8 mouse cellular contexts compared by ENCODE assay signal in genomic region chr14:33213823-33214766, GRCm38 (mm10). TPM values are rescaled to one million over a fixed set of nuclear protein-coding genes. Genes with fewer than 3 reads are reported as not detected.
DNase-seq lines count a peak whose midpoint lies in the region; ATAC-seq and TF ChIP-seq lines count a peak whose summit lies in the region.

Gene Arhgap22 (plus strand): TSS chr14:33214026.

- in situ Hi-C loops in CH12.LX (cut with MboI; ENCODE audit: low pct_ligation_motif_present, low pct_unique_long_range_greater_than_20kb, low sequenced_read_pairs), result loop anchor here (5.0 to 10.0 kb wide), 2 partner anchors 88 to 151 kb away; no protein-coding TSS in a partner anchor

- H3K27me3 ChIP-seq in CH12.LX (replicated peaks), result peaks cover 38% of the 10 kb centered on the region
- H3K27me3 ChIP-seq in forebrain, embryonic 14.5 days (replicated peaks; ENCODE audit: control insufficient read depth, insufficient read depth, low read length), result 0 out of 2 replicates have a peak, but pooled peaks cover 7% of the 10 kb centered on the region
- peaks cover 3% of the 10 kb centered on the region; the same call in 1 of the 2 replicates for H3K27me3 ChIP-seq in liver, embryonic 16.5 days (ENCODE audit: control insufficient read depth, insufficient read depth, low read depth, low read length)
- H3K27me3 ChIP-seq in neural tube, embryonic 12.5 days (replicated peaks), result peaks cover 11% of the 10 kb centered on the region; the same call in 1 of the 2 replicates
- H3K27me3 ChIP-seq in stomach, postnatal 0 days (ENCODE audit: control insufficient read depth, insufficient read depth, low read length), result no peaks in the 10 kb centered on the region

- WGBS in forebrain, embryonic 14.5 days, result 20% methylated on average over 28 of the region's 28 CpGs
- 6% methylated on average over 28 of the region's 28 CpGs for WGBS in large intestine, adult 2 months
- WGBS in liver, embryonic 16.5 days (ENCODE audit: insufficient replicate concordance), result 7% methylated on average over 28 of the region's 28 CpGs
- 19% methylated on average over 28 of the region's 28 CpGs for WGBS in neural tube, embryonic 12.5 days
- 18% methylated on average over 28 of the region's 28 CpGs for whole genome bisulfite sequencing in stomach, postnatal 0 days

- TF ChIP-seq EP300 in CH12.LX (IDR thresholded peaks at IDR 0.05; ENCODE audit: low read length), result no peak
- TF ChIP-seq EP300 in stomach, postnatal 0 days (optimal IDR thresholded peaks at IDR 0.05), result no peak

- no peak for TF ChIP-seq POLR2A in CH12.LX (IDR thresholded peaks at IDR 0.05; ENCODE audit: low read depth, low read length)

- H3K4me1 ChIP-seq in CH12.LX (ENCODE audit: control insufficient read depth in 1 of 2, insufficient read depth in 2 of 2), result peaks cover 28 to 52% of the 10 kb centered on the region in 2 experiments
- H3K4me1 ChIP-seq in forebrain, embryonic 14.5 days (ENCODE audit: control insufficient read depth, insufficient read depth, low read length), result no peaks in the 10 kb centered on the region
- H3K4me1 ChIP-seq in liver, embryonic 16.5 days (ENCODE audit: control insufficient read depth, low read depth, low read length), result peaks cover 12% of the 10 kb centered on the region
- peaks cover 6% of the 10 kb centered on the region; the same call in 1 of the 2 replicates for H3K4me1 ChIP-seq in neural tube, embryonic 12.5 days
- H3K4me1 ChIP-seq in stomach, postnatal 0 days (replicated peaks; ENCODE audit: control insufficient read depth, insufficient read depth), result 0 out of 2 replicates have a peak, but pooled peaks cover 2% of the 10 kb centered on the region

- ATAC-seq in cerebellum, adult (ENCODE audit: insufficient number of reproducible peaks, low FRiP score, low TSS enrichment), result peak; percentile 71
- peak; percentile 89 for ATAC-seq in forebrain, embryonic 14.5 days
- ATAC-seq in liver, embryonic 16.5 days (ENCODE audit: low read depth), result peak; percentile 89
- ATAC-seq in neural tube, embryonic 12.5 days (ENCODE audit: low FRiP score, low read depth), result peak; percentile 85
- ATAC-seq in stomach, postnatal 0 days (ENCODE audit: low FRiP score, low TSS enrichment), result peak; percentile 98

- H3K9me3 ChIP-seq in CH12.LX (replicated peaks; ENCODE audit: low read length), result peaks cover 10% of the 10 kb centered on the region
- H3K9me3 ChIP-seq in forebrain, embryonic 14.5 days (replicated peaks; ENCODE audit: control insufficient read depth, low read length), result no peaks in the 10 kb centered on the region
- H3K9me3 ChIP-seq in liver, embryonic 16.5 days (replicated peaks; ENCODE audit: control insufficient read depth, low read length), result no peaks in the 10 kb centered on the region
- H3K9me3 ChIP-seq in neural tube, embryonic 12.5 days, result no peaks in the 10 kb centered on the region
- H3K9me3 ChIP-seq in stomach, postnatal 0 days (ENCODE audit: control insufficient read depth, low read length), result no peaks in the 10 kb centered on the region

- no peak within 1 kb of the TSS for H3K9ac ChIP-seq in CH12.LX (ENCODE audit: insufficient read depth, low read depth)
- H3K9ac ChIP-seq in forebrain, embryonic 14.5 days (ENCODE audit: low read length), result peak within 1 kb of the TSS; percentile 54
- no peak within 1 kb of the TSS for H3K9ac ChIP-seq in liver, embryonic 16.5 days (ENCODE audit: low read depth, low read length)
- peak within 1 kb of the TSS; percentile 42; the same call in 1 of the 2 replicates for H3K9ac ChIP-seq in neural tube, embryonic 12.5 days
- H3K9ac ChIP-seq in stomach, postnatal 0 days (ENCODE audit: low read length), result no peak within 1 kb of the TSS

- H3K4me2 ChIP-seq in CH12.LX (ENCODE audit: insufficient read depth, low read depth, poor library complexity, severe bottlenecking), result no peak within 1 kb of the TSS
- H3K4me2 ChIP-seq in forebrain, embryonic 14.5 days (ENCODE audit: low read length), result peak within 1 kb of the TSS; percentile 45
- H3K4me2 ChIP-seq in liver, embryonic 16.5 days (ENCODE audit: low read depth, low read length), result no peak within 1 kb of the TSS
- peak within 1 kb of the TSS; percentile 49 for H3K4me2 ChIP-seq in neural tube, embryonic 12.5 days (replicated peaks)
- H3K4me2 ChIP-seq in stomach, postnatal 0 days (replicated peaks; ENCODE audit: low read depth), result peak within 1 kb of the TSS; percentile 42

- H3K27ac ChIP-seq in CH12.LX (ENCODE audit: insufficient read depth, low read depth), result no peak within 1 kb of the TSS
- H3K27ac ChIP-seq in forebrain, embryonic 14.5 days (ENCODE audit: low read depth, low read length), result no peak within 1 kb of the TSS
- no peak within 1 kb of the TSS for H3K27ac ChIP-seq in liver, embryonic 16.5 days (ENCODE audit: low read length)
- H3K27ac ChIP-seq in neural tube, embryonic 12.5 days, result no peak within 1 kb of the TSS
- peak within 1 kb of the TSS; percentile 53; the same call in 1 of the 2 replicates for H3K27ac ChIP-seq in stomach, postnatal 0 days (replicated peaks)

- intact Hi-C loops in heart, postnatal 14 days (cut with DNase I), result loop anchor here (1.0 to 5.0 kb wide), 2 partner anchors 89 to 158 kb away; no protein-coding TSS in a partner anchor

- TF ChIP-seq RAD21 in CH12.LX (IDR thresholded peaks at IDR 0.05; ENCODE audit: low read depth, low read length), result peak; percentile 100

- H3K4me3 ChIP-seq in CH12.LX (replicated peaks in 1 of 3; ENCODE audit: low read depth in 2 of 3, low read length in 2 of 3, poor library complexity in 1 of 3), result no peak within 1 kb of the TSS
- H3K4me3 ChIP-seq in forebrain, embryonic 14.5 days (ENCODE audit: low read depth, low read length), result no peak within 1 kb of the TSS
- H3K4me3 ChIP-seq in liver, embryonic 16.5 days (ENCODE audit: low read depth, low read length), result no peak within 1 kb of the TSS
- H3K4me3 ChIP-seq in neural tube, embryonic 12.5 days, result no peak within 1 kb of the TSS
- no peak within 1 kb of the TSS for H3K4me3 ChIP-seq in stomach, postnatal 0 days (ENCODE audit: low read depth, low read length)

- dilution Hi-C loops in CH12.LX (cut with MboI; ENCODE audit: extremely low pct_ligation_motif_present, extremely low pct_unique_long_range_greater_than_20kb, low sequenced_read_pairs), result no loop called here

- no peaks in the 10 kb centered on the region for H3K36me3 ChIP-seq in CH12.LX (replicated peaks in 1 of 2; ENCODE audit: control insufficient read depth in 1 of 2, insufficient read depth in 1 of 2, low read length in 1 of 2)
- H3K36me3 ChIP-seq in forebrain, embryonic 14.5 days (ENCODE audit: control insufficient read depth, insufficient read depth, low read length), result no peaks in the 10 kb centered on the region
- H3K36me3 ChIP-seq in liver, embryonic 16.5 days (ENCODE audit: control insufficient read depth, insufficient read depth), result no peaks in the 10 kb centered on the region
- no peaks in the 10 kb centered on the region for H3K36me3 ChIP-seq in neural tube, embryonic 12.5 days
- H3K36me3 ChIP-seq in stomach, postnatal 0 days (ENCODE audit: control insufficient read depth, insufficient read depth, low read length), result no peaks in the 10 kb centered on the region

- H3K79me2 ChIP-seq in CH12.LX (replicated peaks; ENCODE audit: control insufficient read depth, extremely low read depth, insufficient read depth, poor library complexity, severe bottlenecking), result no peaks in the 10 kb centered on the region

- TF ChIP-seq CTCF in CH12.LX (conservative IDR thresholded peaks at IDR 0.05 in 1 of 2, IDR thresholded peaks at IDR 0.05 in 1 of 2; ENCODE audit: low read depth in 2 of 2, low read length in 2 of 2), result peak; percentile 39 to 100
- peak; percentile 100 for TF ChIP-seq CTCF in stomach, postnatal 0 days (IDR thresholded peaks at IDR 0.05; ENCODE audit: low read depth)

- DNase-seq in CH12.LX (ENCODE audit: extremely low read depth), result peak; percentile 88
- peak; percentile 88 for DNase-seq in forebrain, embryonic 14.5 days (ENCODE audit: low spot score)
- DNase-seq in heart, postnatal 14 days, result peak; percentile 88 to 91
- DNase-seq in large intestine, adult 2 months (ENCODE audit: low read depth, low spot score), result peak; percentile 84
- DNase-seq in stomach, postnatal 0 days (ENCODE audit: low spot score), result peak; percentile 93

TF ChIP-seq in CH12.LX, 34 proteins besides CTCF, POLR2A, EP300 and RAD21:
- TF ChIP-seq NRF1 (IDR thresholded peaks at IDR 0.05; ENCODE audit: low read depth, low read length), result peak; percentile 39; the same call in 1 of the 2 replicates
- 0 out of 2 replicates have a peak, but pooled peaks have one; percentile 17 for TF ChIP-seq ELF1 (IDR thresholded peaks at IDR 0.05; ENCODE audit: low read depth, low read length)
- TF ChIP-seq NELFE (IDR thresholded peaks at IDR 0.05; ENCODE audit: low read depth, low read length), result peak; percentile 89; the same call in 1 of the 2 replicates
- TF ChIP-seq SMC3 (IDR thresholded peaks at IDR 0.05; ENCODE audit: low read depth, low read length), result peak; percentile 100
- TF ChIP-seq ZC3H11A (IDR thresholded peaks at IDR 0.05; ENCODE audit: low read depth, low read length), result peak; percentile 99
- no peak for TF ChIP-seq USF2 (conservative IDR thresholded peaks at IDR 0.05; ENCODE audit: low read depth, low read length)
- peak; percentile 18; the same call in 1 of the 2 replicates for TF ChIP-seq MAFK (IDR thresholded peaks at IDR 0.05; ENCODE audit: insufficient replicate concordance, low read length)
- no peak for TF ChIP-seq TBP (conservative IDR thresholded peaks at IDR 0.05; ENCODE audit: low read depth, low read length)
- no peak for TF ChIP-seq CHD2 (IDR thresholded peaks at IDR 0.05; ENCODE audit: low read length)
- TF ChIP-seq IRF4 (IDR thresholded peaks at IDR 0.05; ENCODE audit: low read depth, low read length), result peak; percentile 69
- peak; percentile 42; the same call in 1 of the 2 replicates for TF ChIP-seq MEF2A (IDR thresholded peaks at IDR 0.05; ENCODE audit: borderline replicate concordance, low read depth, low read length)
- no peak for TF ChIP-seq BHLHE40 (IDR thresholded peaks at IDR 0.05; ENCODE audit: low read depth, low read length)
- TF ChIP-seq E2F4 (IDR thresholded peaks at IDR 0.05; ENCODE audit: insufficient replicate concordance, low read depth, low read length), result no peak
- no peak for TF ChIP-seq JUN (IDR thresholded peaks at IDR 0.05; ENCODE audit: insufficient read depth, low read depth, low read length)

RNA-seq across cellular contexts. Expression of gene Arhgap22, which starts in this region (rescaled TPM):
- 0.17 and 0.42 TPM in 2 replicates for total RNA-seq in CH12.LX (2012; rRNA removed)
- 0.12 and 0.39 TPM in 2 replicates for total RNA-seq in CH12.LX (2014; rRNA removed)
- polyA plus RNA-seq in CH12.LX (2012; ENCODE audit: insufficient read length, low read depth), result 0.29 TPM in 1 of 2 replicates, not detected in the other
- 0.72 and 2.9 TPM in 2 replicates for polyA plus RNA-seq in forebrain, embryonic 14.5 days (2014; fragmentation: Nextera tagmentation; extraction: Ambion mirVana)
- 1 to 10 TPM in 1 of 2 experiments, under 1 TPM in 1; 0.95 to 1.0 TPM for total RNA-seq in heart, postnatal 14 days (2021)
- 2.3 and 2.8 TPM in 2 replicates for polyA plus RNA-seq in large intestine, adult 2 months (2012; rRNA removed)
- polyA plus RNA-seq in liver, embryonic 16.5 days (2015; fragmentation: Nextera tagmentation; extraction: Ambion mirVana), result 3.1 and 4.1 TPM in 2 replicates
- 6.2 and 7.6 TPM in 2 replicates for polyA plus RNA-seq in neural tube, embryonic 12.5 days (2016; fragmentation: Nextera tagmentation; extraction: Ambion mirVana)
- 6.5 TPM in 2 replicates for polyA plus RNA-seq in stomach, postnatal 0 days (2015; fragmentation: Nextera tagmentation; extraction: Ambion mirVana)

Comparison
In these comparisons a context has a peak if more than half of its experiments do, and no peak if none do; other contexts are left out.
1. Peak in DNase-seq in CH12.LX; RNA of the gene not detected or under 1 TPM.
2. H3K4me2 ChIP-seq: peak in forebrain, embryonic 14.5 days (single experiment), neural tube, embryonic 12.5 days (single experiment) and stomach, postnatal 0 days (single experiment); none in CH12.LX (single experiment) and liver, embryonic 16.5 days (single experiment).
3. H3K9ac ChIP-seq: peak in forebrain, embryonic 14.5 days (single experiment) and neural tube, embryonic 12.5 days (single experiment); none in CH12.LX (single experiment), liver, embryonic 16.5 days (single experiment) and stomach, postnatal 0 days (single experiment).
4. Peak in every context shown above with its lines, with median percentiles within 50 percentile points of each other: DNase-seq and ATAC-seq.